Mouse (Mus musculus) stomach, postnatal 0 days (tissue): Measurements from ENCODE around the gene Trim11. TPM values are rescaled to one million over a fixed set of nuclear protein-coding genes. Genes with fewer than 3 reads are reported as not detected.

Source experiments
- ATAC-seq: fragments of 200-750 bp; cut with Nextera tagmentation; 2 replicates; pipeline ENCODE4 v1.8.0; 2017; ENCODE audit not compliant: low FRiP score, low TSS enrichment
- DNase-seq: peaks from one replicate; pipeline ENCODE4 v3.0.0-alpha.2; 2016; ENCODE audit warnings: low spot score
- H3K27ac ChIP-seq: fragments of 300-500 bp; sonication (generic); replicated peaks from 2 replicates; pipeline ENCODE4 v1.5.1; 2014; ENCODE audit warnings: mild to moderate bottlenecking, control low read depth
- H3K27me3 ChIP-seq: fragments of 300-500 bp; sonication (generic); 2 replicates; pipeline ENCODE4 v1.6.1; 2014; ENCODE audit warnings: low read length; ENCODE audit not compliant: control insufficient read depth, insufficient read depth
- H3K36me3 ChIP-seq: fragments of 300-500 bp; sonication (generic); 2 replicates; pipeline ENCODE4 v1.6.1; 2014; ENCODE audit warnings: low read length, mixed read lengths; ENCODE audit not compliant: control insufficient read depth, insufficient read depth
- H3K4me1 ChIP-seq: fragments of 300-500 bp; sonication (generic); replicated peaks from 2 replicates; pipeline ENCODE4 v1.6.1; 2014; ENCODE audit warnings: antibody characterized with exemption; ENCODE audit not compliant: control insufficient read depth, insufficient read depth
- H3K4me2 ChIP-seq: fragments of 300-500 bp; sonication (generic); replicated peaks from 2 replicates; pipeline ENCODE4 v1.6.1; 2014; ENCODE audit warnings: low read depth, mild to moderate bottlenecking, control low read depth, moderate library complexity
- H3K4me3 ChIP-seq: fragments of 300-500 bp; sonication (generic); 2 replicates; pipeline ENCODE4 v1.5.1; 2014; ENCODE audit warnings: low read depth, low read length, control low read depth
- H3K9ac ChIP-seq: fragments of 300-500 bp; sonication (generic); 2 replicates; pipeline ENCODE4 v1.6.1; 2014; ENCODE audit warnings: mild to moderate bottlenecking, low read length, control low read depth, mixed read lengths
- H3K9me3 ChIP-seq: fragments of 300-500 bp; sonication (generic); 2 replicates; pipeline ENCODE4 v1.6.1; 2016; ENCODE audit warnings: low read length; ENCODE audit not compliant: control insufficient read depth
- CTCF ChIP-seq: IDR thresholded peaks from 2 replicates; pipeline ENCODE4 v1.5.1; 2016; ENCODE audit warnings: antibody characterized with exemption, low read depth, mild to moderate bottlenecking, moderate library complexity
- EP300 ChIP-seq: optimal IDR thresholded peaks from 2 replicates; pipeline ENCODE3; 2016; ENCODE audit warnings: antibody characterized with exemption
- WGBS: fragments of 180-500 bp; shearing (Covaris S2); extraction: QIAGEN DNeasy Blood & Tissue Kit; methylation state at CpG from one replicate; pipeline ENCODE4 v1.1.7; 2014; 5-methylcytosine and 5-hydroxymethylcytosine counted together
- polyA plus RNA-seq: library from polyadenylated mRNA; unstranded; fragments of >200 nt; fragmentation: Nextera tagmentation; extraction: Ambion mirVana; gene quantifications from 2 replicates; pipeline ENCODE4 v1.2.1, GENCODE M21; 2015

Trim11 gene
- polyA plus RNA-seq, 1 experiment from 2014 or later = 11.0 TPM

GRCm38 (mm10) chr11:58999158-58999557, 21.3 kb downstream of the Trim11 start:
- Histone ChIP-seq H3K4me2 (no peak overlapping the region), H3K4me1 (no peaks in the 10 kb centered on the region), H3K4me3 (no peak overlapping the region), H3K27ac (no peak overlapping the region), H3K9me3 (no peaks in the 10 kb centered on the region), H3K9ac (no peak overlapping the region), H3K36me3 (no peaks in the 10 kb centered on the region), H3K27me3 (no peaks in the 10 kb centered on the region)
- TF ChIP-seq CTCF (no peak), EP300 (no peak)
- ATAC-seq (no peak), DNase-seq (no peak)
- 31% methylated on average over 11 of the region's 11 CpGs for WGBS

DNA sequence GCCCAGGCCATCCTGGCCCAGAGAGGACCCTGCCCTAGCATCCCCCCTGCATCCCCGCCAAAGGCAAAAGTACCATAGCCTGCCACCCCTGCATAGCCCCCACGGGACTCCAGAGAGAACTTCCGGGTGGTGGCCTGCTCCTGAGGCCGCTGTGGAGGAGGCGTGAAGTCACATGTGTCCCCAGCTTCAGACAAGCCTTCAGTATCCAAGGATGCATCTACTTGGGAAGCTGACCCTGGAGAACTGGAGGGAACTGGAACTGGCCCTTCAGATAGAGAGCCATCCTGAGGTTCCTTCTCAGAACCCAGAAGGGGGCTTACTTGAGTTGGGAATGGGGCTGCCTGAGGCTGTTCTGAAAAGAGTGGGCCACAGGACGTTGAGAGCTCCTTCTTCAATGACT, 21.9 kb downstream of the Trim11 start:
- Histone ChIP-seq H3K27ac (no peak overlapping the region), H3K4me1 (no peaks in the 10 kb centered on the region), H3K9ac (no peak overlapping the region), H3K36me3 (no peaks in the 10 kb centered on the region), H3K9me3 (no peaks in the 10 kb centered on the region), H3K4me2 (no peak overlapping the region), H3K27me3 (no peaks in the 10 kb centered on the region), H3K4me3 (no peak overlapping the region)
- DNase-seq (no peak), ATAC-seq (no peak)
- TF ChIP-seq EP300 (no peak), CTCF (no peak)
- WGBS = 80% methylated on average over 6 of the region's 6 CpGs

DNA sequence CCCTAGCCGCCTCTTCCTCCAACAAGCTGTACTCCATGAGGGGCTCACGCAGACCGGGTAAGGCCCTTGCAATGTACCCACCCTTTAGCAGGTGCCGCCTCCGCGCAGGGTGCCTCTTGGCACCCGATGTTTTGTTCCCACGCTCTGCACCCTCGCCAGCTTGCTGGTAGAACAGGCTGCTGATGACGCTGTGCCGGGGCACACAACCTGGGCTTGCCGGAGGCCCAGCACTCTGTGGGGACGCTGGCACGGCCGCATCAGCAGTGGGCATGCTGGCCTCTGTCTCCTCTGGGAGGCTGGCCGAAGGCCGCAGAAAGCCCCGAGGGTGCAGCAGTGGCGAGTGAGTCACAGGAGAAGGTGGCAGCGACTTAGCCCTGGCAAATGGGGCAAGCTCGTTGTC, 22.7 kb downstream of the Trim11 start:
- WGBS = 91% methylated on average over 21 of the region's 21 CpGs
- no peak overlapping the region for H3K4me2 ChIP-seq
- no peaks in the 10 kb centered on the region for H3K9me3 ChIP-seq
- H3K9ac ChIP-seq = no peak overlapping the region
- H3K4me3 ChIP-seq = no peak overlapping the region
- H3K4me1 ChIP-seq = no peaks in the 10 kb centered on the region
- TF ChIP-seq EP300 (no peak), CTCF (no peak)
- H3K27me3 ChIP-seq = no peaks in the 10 kb centered on the region
- DNase-seq = no peak
- no peak for ATAC-seq
- no peak overlapping the region for H3K27ac ChIP-seq
- H3K36me3 ChIP-seq = no peaks in the 10 kb centered on the region

DNA sequence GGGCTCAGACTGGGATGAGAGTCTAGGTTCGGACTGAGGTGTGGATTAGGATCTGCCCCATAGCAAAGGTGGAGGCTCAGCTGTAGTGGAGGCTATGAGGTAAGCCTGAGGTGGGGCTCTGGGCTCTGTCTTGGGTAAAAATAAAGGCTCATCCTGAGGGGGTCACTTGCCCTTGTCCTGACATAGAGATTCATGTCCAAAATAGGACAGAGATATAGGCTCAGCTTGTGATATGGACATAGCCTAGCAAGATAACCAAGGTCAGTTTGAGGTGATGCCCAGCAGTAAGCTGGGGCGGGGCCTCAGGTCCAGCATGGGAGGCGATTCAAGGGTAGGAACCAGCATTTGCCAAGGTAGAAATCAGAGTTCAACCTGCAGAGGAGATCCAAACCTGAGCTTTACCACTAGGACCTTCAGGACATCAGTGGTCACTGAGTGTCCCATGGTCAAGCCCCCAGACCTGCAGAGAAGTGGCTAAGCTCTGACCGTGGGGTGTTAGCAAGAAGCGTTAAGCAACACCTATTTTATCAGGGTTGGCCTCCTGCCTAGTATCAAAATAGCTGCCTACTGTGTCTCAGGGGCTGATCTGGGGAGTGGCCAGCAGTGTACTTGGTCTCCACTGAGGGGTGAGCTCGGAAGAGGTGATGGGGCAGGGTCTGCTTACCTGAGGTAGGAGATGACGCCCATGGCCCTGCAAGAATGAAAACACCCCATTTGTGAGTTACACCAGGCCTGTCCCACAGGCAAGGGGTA, 24.6 kb downstream of the Trim11 start:
- H3K9ac ChIP-seq = no peak overlapping the region
- 67% methylated on average over 7 of the region's 7 CpGs for WGBS
- no peak overlapping the region for H3K4me3 ChIP-seq
- H3K27ac ChIP-seq = no peak overlapping the region
- TF ChIP-seq CTCF (no peak), EP300 (no peak)
- no peaks in the 10 kb centered on the region for H3K27me3 ChIP-seq
- no peak overlapping the region for H3K4me2 ChIP-seq
- no peaks in the 10 kb centered on the region for H3K9me3 ChIP-seq
- DNase-seq (no peak), ATAC-seq (no peak)
- no peaks in the 10 kb centered on the region for H3K36me3 ChIP-seq
- no peaks in the 10 kb centered on the region for H3K4me1 ChIP-seq

- TF ChIP-seq CTCF (peak; percentile 77), EP300 (no peak)
- DNase-seq = peak; percentile 64
- WGBS = 31% methylated on average over 9 of the region's 9 CpGs
- Histone ChIP-seq H3K27me3 (no peaks in the 10 kb centered on the region), H3K9me3 (no peaks in the 10 kb centered on the region), H3K36me3 (no peaks in the 10 kb centered on the region), H3K9ac (no peak overlapping the region), H3K4me3 (no peak overlapping the region), H3K4me2 (no peak overlapping the region), H3K27ac (no peak overlapping the region), H3K4me1 (no peaks in the 10 kb centered on the region)
- peak; percentile 77 for ATAC-seq
Measured at GRCm38 (mm10) chr11:59015052-59015451, 37.2 kb downstream of the Trim11 start.

GRCm38 (mm10) chr11:59026411-59026810, 48.5 kb downstream of the Trim11 start:
- Histone ChIP-seq H3K27me3 (no peaks in the 10 kb centered on the region), H3K9me3 (no peaks in the 10 kb centered on the region), H3K4me1 (no peaks in the 10 kb centered on the region), H3K36me3 (no peaks in the 10 kb centered on the region), H3K4me3 (no peak overlapping the region), H3K27ac (no peak overlapping the region), H3K4me2 (no peak overlapping the region), H3K9ac (no peak overlapping the region)
- TF ChIP-seq CTCF = no peak
- TF ChIP-seq EP300 = no peak
- no peak for ATAC-seq
- 59% methylated on average over 6 of the region's 6 CpGs for WGBS
- no peak for DNase-seq
